Mouse (Mus musculus) midbrain, embryonic 16.5 days (tissue): Measurements from ENCODE around the gene Slc35f3. TPM values are rescaled to one million over a fixed set of nuclear protein-coding genes. Genes with fewer than 3 reads are reported as not detected.

Experiments
- ATAC-seq: fragments of 200-750 bp; cut with Nextera tagmentation; 2 replicates; pipeline ENCODE4 v1.8.0; 2017; ENCODE audit warnings: moderate TSS enrichment
- H3K27ac ChIP-seq: fragments of 300-500 bp; sonication (generic); 2 replicates; pipeline ENCODE4 v1.5.1; 2014; ENCODE audit warnings: mild to moderate bottlenecking, low read length, mixed read lengths
- H3K27me3 ChIP-seq: fragments of 300-500 bp; sonication (generic); 2 replicates; pipeline ENCODE4 v1.6.1; 2014; ENCODE audit warnings: low read depth, low read length, mixed read lengths; ENCODE audit not compliant: control insufficient read depth, insufficient read depth
- H3K36me3 ChIP-seq: fragments of 300-500 bp; sonication (generic); 2 replicates; pipeline ENCODE4 v1.6.1; 2014; ENCODE audit warnings: mild to moderate bottlenecking, low read length, moderate library complexity, mixed read lengths; ENCODE audit not compliant: control insufficient read depth, insufficient read depth
- H3K4me1 ChIP-seq: fragments of 300-500 bp; sonication (generic); 2 replicates; pipeline ENCODE4 v1.6.1; 2014; ENCODE audit warnings: mild to moderate bottlenecking, low read length, mixed read lengths; ENCODE audit not compliant: control insufficient read depth, insufficient read depth
- H3K4me2 ChIP-seq: fragments of 300-500 bp; sonication (generic); 2 replicates; pipeline ENCODE4 v1.6.1; 2014; ENCODE audit warnings: mild to moderate bottlenecking, low read length, mixed read lengths
- H3K4me3 ChIP-seq: fragments of 300-500 bp; sonication (generic); 2 replicates; pipeline ENCODE4 v1.5.1; 2014; ENCODE audit warnings: low read depth, mild to moderate bottlenecking, low read length, moderate library complexity, mixed read lengths
- H3K9ac ChIP-seq: fragments of 300-500 bp; sonication (generic); 2 replicates; pipeline ENCODE4 v1.6.1; 2014; ENCODE audit warnings: low read depth, low read length, mixed read lengths
- H3K9me3 ChIP-seq: fragments of 300-500 bp; sonication (generic); replicated peaks from 2 replicates; pipeline ENCODE4 v1.6.1; 2014; ENCODE audit warnings: mild to moderate bottlenecking, low read length, mixed read lengths; ENCODE audit not compliant: control insufficient read depth, poor library complexity, severe bottlenecking
- WGBS: fragments of 180-500 bp; shearing (Covaris S2); extraction: QIAGEN DNeasy Blood & Tissue Kit; methylation state at CpG from one replicate; pipeline ENCODE4 v1.1.7; 2014; 5-methylcytosine and 5-hydroxymethylcytosine counted together
- polyA plus RNA-seq: library from polyadenylated mRNA; unstranded; fragments of >200 nt; fragmentation: Nextera tagmentation; extraction: Ambion mirVana; gene quantifications from 2 replicates; pipeline ENCODE4 v1.2.1, GENCODE M21; 2015

Gene Slc35f3
- polyA plus RNA-seq, 1 experiment from 2014 or later = 2.5 TPM

- Histone ChIP-seq H3K27ac (no peak overlapping the region), H3K27me3 (no peaks in the 10 kb centered on the region), H3K4me1 (no peaks in the 10 kb centered on the region), H3K4me2 (no peak overlapping the region), H3K9ac (no peak overlapping the region), H3K9me3 (no peaks in the 10 kb centered on the region), H3K36me3 (no peaks in the 10 kb centered on the region), H3K4me3 (no peak overlapping the region)
- no peak for ATAC-seq
- WGBS = 87% methylated on average over 9 of the region's 9 CpGs
Observed at GRCm38 (mm10) chr8:126307164-126307563, 8.8 kb downstream of the Slc35f3 start.

GRCm38 (mm10) chr8:126309015-126309414 lies 10.7 kb downstream of the Slc35f3 start:
- Histone ChIP-seq H3K4me3 (no peak overlapping the region), H3K36me3 (no peaks in the 10 kb centered on the region), H3K4me2 (no peak overlapping the region), H3K9me3 (no peaks in the 10 kb centered on the region), H3K27me3 (no peaks in the 10 kb centered on the region), H3K27ac (no peak overlapping the region), H3K4me1 (no peaks in the 10 kb centered on the region), H3K9ac (no peak overlapping the region)
- WGBS = 48% methylated on average over 1 of the region's 1 CpGs
- 0 out of 2 replicates have a peak, but pooled peaks have one; percentile 39 for ATAC-seq

- ATAC-seq = no peak
- H3K4me3 ChIP-seq = no peak overlapping the region
- H3K27ac ChIP-seq = no peak overlapping the region
- H3K4me1 ChIP-seq = no peaks in the 10 kb centered on the region
- 0 out of 2 replicates have a peak, but pooled peaks cover 5% of the 10 kb centered on the region for H3K9me3 ChIP-seq
- WGBS = 75% methylated on average over 2 of the region's 2 CpGs
- H3K36me3 ChIP-seq = no peaks in the 10 kb centered on the region
- no peak overlapping the region for H3K4me2 ChIP-seq
- no peak overlapping the region for H3K9ac ChIP-seq
- H3K27me3 ChIP-seq = no peaks in the 10 kb centered on the region
Observed at GRCm38 (mm10) chr8:126324931-126325330, 26.6 kb downstream of the Slc35f3 start.

GRCm38 (mm10) chr8:126326136-126326535 lies 27.8 kb downstream of the Slc35f3 start:
- H3K36me3 ChIP-seq = no peaks in the 10 kb centered on the region

GRCm38 (mm10) chr8:126326731-126327130 lies 28.4 kb downstream of the Slc35f3 start:
- ATAC-seq = no peak
- H3K4me1 ChIP-seq = no peaks in the 10 kb centered on the region
- H3K27ac ChIP-seq = no peak overlapping the region
- no peaks in the 10 kb centered on the region for H3K36me3 ChIP-seq
- no peak overlapping the region for H3K4me3 ChIP-seq
- WGBS = 83% methylated on average over 8 of the region's 8 CpGs
- no peaks in the 10 kb centered on the region for H3K27me3 ChIP-seq
- no peak overlapping the region for H3K4me2 ChIP-seq
- H3K9me3 ChIP-seq = 0 out of 2 replicates have a peak, but pooled peaks cover 6% of the 10 kb centered on the region
- H3K9ac ChIP-seq = no peak overlapping the region

More at GRCm38 (mm10) chr8:126326136-126326535, 27.8 kb downstream of the Slc35f3 start:
- Histone ChIP-seq H3K4me3 (no peak overlapping the region), H3K9ac (no peak overlapping the region), H3K4me2 (no peak overlapping the region), H3K9me3 (0 out of 2 replicates have a peak, but pooled peaks cover 6% of the 10 kb centered on the region), H3K27me3 (no peaks in the 10 kb centered on the region), H3K27ac (no peak overlapping the region), H3K4me1 (no peaks in the 10 kb centered on the region)
- ATAC-seq = no peak
- 73% methylated on average over 1 of the region's 1 CpGs for WGBS

- Histone ChIP-seq H3K9me3 (0 out of 2 replicates have a peak, but pooled peaks cover 6% of the 10 kb centered on the region), H3K36me3 (no peaks in the 10 kb centered on the region), H3K4me2 (no peak overlapping the region), H3K9ac (no peak overlapping the region), H3K27ac (no peak overlapping the region), H3K4me3 (no peak overlapping the region), H3K4me1 (no peaks in the 10 kb centered on the region), H3K27me3 (no peaks in the 10 kb centered on the region)
- 63% methylated on average over 5 of the region's 5 CpGs for WGBS
- ATAC-seq = no peak
Observed at GRCm38 (mm10) chr8:126327786-126328185, 29.4 kb downstream of the Slc35f3 start.

GRCm38 (mm10) chr8:126338864-126339263 lies 40.5 kb downstream of the Slc35f3 start:
- WGBS = 82% methylated on average over 2 of the region's 3 CpGs
- ATAC-seq = no peak

GRCm38 (mm10) chr8:126339357-126339756 lies 41.0 kb downstream of the Slc35f3 start:
- no peak overlapping the region for H3K9ac ChIP-seq
- no peaks in the 10 kb centered on the region for H3K36me3 ChIP-seq
- H3K9me3 ChIP-seq = no peaks in the 10 kb centered on the region
- H3K4me3 ChIP-seq = no peak overlapping the region
- H3K4me2 ChIP-seq = no peak overlapping the region
- 86% methylated on average over 3 of the region's 3 CpGs for WGBS
- H3K27ac ChIP-seq = no peak overlapping the region
- H3K27me3 ChIP-seq = no peaks in the 10 kb centered on the region
- no peak for ATAC-seq
- no peaks in the 10 kb centered on the region for H3K4me1 ChIP-seq

More at GRCm38 (mm10) chr8:126338864-126339263, 40.5 kb downstream of the Slc35f3 start:
- Histone ChIP-seq H3K27ac (no peak overlapping the region), H3K36me3 (no peaks in the 10 kb centered on the region), H3K4me2 (no peak overlapping the region), H3K27me3 (no peaks in the 10 kb centered on the region), H3K9me3 (no peaks in the 10 kb centered on the region), H3K4me3 (no peak overlapping the region), H3K4me1 (no peaks in the 10 kb centered on the region), H3K9ac (no peak overlapping the region)

GRCm38 (mm10) chr8:126341200-126341599 lies 42.8 kb downstream of the Slc35f3 start:
- H3K9me3 ChIP-seq = no peaks in the 10 kb centered on the region
- no peak for ATAC-seq
- H3K27ac ChIP-seq = no peak overlapping the region
- H3K9ac ChIP-seq = no peak overlapping the region
- H3K4me3 ChIP-seq = no peak overlapping the region
- 71% methylated on average over 1 of the region's 1 CpGs for WGBS
- no peaks in the 10 kb centered on the region for H3K27me3 ChIP-seq
- no peaks in the 10 kb centered on the region for H3K36me3 ChIP-seq
- H3K4me1 ChIP-seq = no peaks in the 10 kb centered on the region
- no peak overlapping the region for H3K4me2 ChIP-seq
